Mouse (Mus musculus) stomach, embryonic 16.5 days (tissue): ENCODE results near the gene Pip5k1a. TPM values are rescaled to one million over a fixed set of nuclear protein-coding genes. Genes with fewer than 3 reads are reported as not detected.

Experiments used
- ATAC-seq: fragments of 200-750 bp; cut with Nextera tagmentation; 2 replicates; pipeline ENCODE4 v1.8.0; 2017; ENCODE audit warnings: moderate number of reproducible peaks, moderate TSS enrichment; ENCODE audit not compliant: insufficient read depth, low FRiP score
- H3K27ac ChIP-seq: fragments of 300-500 bp; sonication (generic); 2 replicates; pipeline ENCODE4 v1.5.1; 2014; ENCODE audit warnings: low read length
- H3K27me3 ChIP-seq: fragments of 300-500 bp; sonication (generic); 2 replicates; pipeline ENCODE4 v1.6.1; 2014; ENCODE audit warnings: low read length, control low read depth, mixed read lengths; ENCODE audit not compliant: control insufficient read depth, insufficient read depth
- H3K36me3 ChIP-seq: fragments of 300-500 bp; sonication (generic); 2 replicates; pipeline ENCODE4 v1.6.1; 2014; ENCODE audit warnings: low read length; ENCODE audit not compliant: control insufficient read depth, insufficient read depth
- H3K4me1 ChIP-seq: fragments of 300-500 bp; sonication (generic); 2 replicates; pipeline ENCODE4 v1.6.1; 2014; ENCODE audit warnings: low read length, control low read depth, mixed read lengths; ENCODE audit not compliant: control insufficient read depth, insufficient read depth
- H3K4me2 ChIP-seq: fragments of 300-500 bp; sonication (generic); 2 replicates; pipeline ENCODE4 v1.6.1; 2014; ENCODE audit warnings: low read depth, low read length, mixed read lengths
- H3K4me3 ChIP-seq: fragments of 300-500 bp; sonication (generic); replicated peaks from 2 replicates; pipeline ENCODE4 v1.5.1; 2014; ENCODE audit warnings: mild to moderate bottlenecking, low read length
- H3K9ac ChIP-seq: fragments of 300-500 bp; sonication (generic); 2 replicates; pipeline ENCODE4 v1.6.1; 2014; ENCODE audit warnings: low read length
- H3K9me3 ChIP-seq: fragments of 300-500 bp; sonication (generic); replicated peaks from 2 replicates; pipeline ENCODE4 v1.6.1; 2016; ENCODE audit warnings: low read length, control low read depth; ENCODE audit not compliant: control insufficient read depth
- WGBS: fragments of 180-500 bp; shearing (Covaris S2); extraction: QIAGEN DNeasy Blood & Tissue Kit; methylation state at CpG from one replicate; pipeline ENCODE4 v1.1.7; 2014; 5-methylcytosine and 5-hydroxymethylcytosine counted together
- microRNA-seq: library from miRNA; unstranded; fragments of <30 nt; microRNA quantifications from one replicate; pipeline ENCODE4, GENCODE M21; 2016
- polyA plus RNA-seq: library from polyadenylated mRNA; unstranded; fragments of >200 nt; fragmentation: Nextera tagmentation; extraction: Ambion mirVana; gene quantifications from 2 replicates; pipeline ENCODE4 v1.2.1, GENCODE M21; 2015

Pip5k1a gene
- polyA plus RNA-seq, 1 experiment from 2014 or later = 19.0 TPM

- H3K27ac ChIP-seq = no peak overlapping the region
- H3K9ac ChIP-seq = no peak overlapping the region
- H3K4me2 ChIP-seq = no peak overlapping the region
- H3K4me1 ChIP-seq = peaks cover 19% of the 10 kb centered on the region; the same call in 1 of the 2 replicates
- WGBS = 71% methylated on average over 7 of the region's 7 CpGs
- H3K4me3 ChIP-seq = no peak overlapping the region
- no peak for ATAC-seq
- H3K9me3 ChIP-seq = no peaks in the 10 kb centered on the region
- peaks cover 17% of the 10 kb centered on the region for H3K36me3 ChIP-seq
- no peaks in the 10 kb centered on the region for H3K27me3 ChIP-seq
Observed at GRCm38 (mm10) chr3:95010396-95010795, 96.3 kb downstream of the Pip5k1a start.

Small RNA genes lying within 50 kb of the gene (microRNA-seq; reads per million reads assigned to microRNA genes)
- gene Mir8099-1 = not detected

Other genes starting within 250 kb of the Pip5k1a start
- gene Psmb4, start 220.0 kb downstream of the Pip5k1a start, polyA plus RNA-seq = 277 and 282 TPM in 2 replicates
- gene Selenbp1, start 173.9 kb downstream of the Pip5k1a start, polyA plus RNA-seq = 132 and 144 TPM in 2 replicates
- gene Rfx5, start 152.9 kb downstream of the Pip5k1a start, polyA plus RNA-seq = 6.9 and 7.0 TPM in 2 replicates
- 17.5 and 24.0 TPM in 2 replicates for gene Pi4kb, start 132.2 kb downstream of the Pip5k1a start, polyA plus RNA-seq
- 20.4 and 22.6 TPM in 2 replicates for gene Zfp687, start 91.5 kb downstream of the Pip5k1a start, polyA plus RNA-seq
- gene Psmd4, start 64.3 kb downstream of the Pip5k1a start, polyA plus RNA-seq = 218 TPM in 2 replicates
- gene Vps72, start 4.1 kb upstream of the Pip5k1a start, polyA plus RNA-seq = 102 and 123 TPM in 2 replicates
- gene Tmod4, start 17.5 kb upstream of the Pip5k1a start, polyA plus RNA-seq = 2.2 and 7.3 TPM in 2 replicates
- gene Scnm1, start 27.1 kb upstream of the Pip5k1a start, polyA plus RNA-seq = 55.8 and 58.2 TPM in 2 replicates
- 13.7 and 14.5 TPM in 2 replicates for gene Lysmd1, start 27.2 kb upstream of the Pip5k1a start, polyA plus RNA-seq
- 5.4 and 6.5 TPM in 2 replicates for gene Tnfaip8l2, start 35.4 kb upstream of the Pip5k1a start, polyA plus RNA-seq
- 1.5 and 2.6 TPM in 2 replicates for gene Sema6c, start 53.5 kb upstream of the Pip5k1a start, polyA plus RNA-seq
- 10.9 and 11.5 TPM in 2 replicates for gene Gabpb2, start 111.0 kb upstream of the Pip5k1a start, polyA plus RNA-seq
- 105 and 118 TPM in 2 replicates for gene Cdc42se1, start 121.8 kb upstream of the Pip5k1a start, polyA plus RNA-seq
- 16.2 and 16.6 TPM in 2 replicates for gene Mllt11, start 125.2 kb upstream of the Pip5k1a start, polyA plus RNA-seq
- 0.25 and 0.52 TPM in 2 replicates for gene Gm128, start 134.7 kb upstream of the Pip5k1a start, polyA plus RNA-seq
- gene Bnipl, start 144.3 kb upstream of the Pip5k1a start, polyA plus RNA-seq = 9.2 and 11.6 TPM in 2 replicates
- 54.6 and 62.0 TPM in 2 replicates for gene Mindy1, start 174.4 kb upstream of the Pip5k1a start, polyA plus RNA-seq
- 18.9 and 21.2 TPM in 2 replicates for gene Prune1, start 175.1 kb upstream of the Pip5k1a start, polyA plus RNA-seq
- 6.8 and 13.2 TPM in 2 replicates for gene Anxa9, start 200.2 kb upstream of the Pip5k1a start, polyA plus RNA-seq
- gene Cers2, start 207.9 kb upstream of the Pip5k1a start, polyA plus RNA-seq = 148 and 155 TPM in 2 replicates